Mouse (Mus musculus) limb, embryonic 12.5 days (tissue): Measurements from ENCODE around the gene Pkhd1. TPM values are rescaled to one million over a fixed set of nuclear protein-coding genes. Genes with fewer than 3 reads are reported as not detected.
"Not testable (repeated sequence)": the region's sequence is repeated elsewhere in the genome, so short reads cannot be mapped to it uniquely, and the experiment has no call there.

Experiments
- ATAC-seq: fragments of 200-750 bp; cut with Nextera tagmentation; 2 replicates; pipeline ENCODE4 v1.8.0; 2017; ENCODE audit warnings: low read depth, moderate TSS enrichment; ENCODE audit not compliant: insufficient number of reproducible peaks, insufficient read depth, low FRiP score, low TSS enrichment
- H3K27ac ChIP-seq: fragments of 300-500 bp; sonication (generic); 2 replicates; pipeline ENCODE4 v1.5.1; 2016; ENCODE audit warnings: mild to moderate bottlenecking, moderate library complexity
- H3K27me3 ChIP-seq: fragments of 300-500 bp; sonication (generic); 2 replicates; pipeline ENCODE4 v1.6.1; 2016; ENCODE audit warnings: mild to moderate bottlenecking, moderate library complexity
- H3K36me3 ChIP-seq: fragments of 300-500 bp; sonication (generic); 2 replicates; pipeline ENCODE4 v1.6.1; 2016; ENCODE audit warnings: mild to moderate bottlenecking, moderate library complexity
- H3K4me1 ChIP-seq: fragments of 300-500 bp; sonication (generic); replicated peaks from 2 replicates; pipeline ENCODE4 v1.6.1; 2016
- H3K4me2 ChIP-seq: fragments of 300-500 bp; sonication (generic); 2 replicates; pipeline ENCODE4 v1.6.1; 2016; ENCODE audit warnings: mild to moderate bottlenecking, moderate library complexity
- H3K4me3 ChIP-seq: fragments of 300-500 bp; sonication (generic); replicated peaks from 2 replicates; pipeline ENCODE4 v1.5.1; 2016; ENCODE audit warnings: mild to moderate bottlenecking
- H3K9ac ChIP-seq: fragments of 300-500 bp; sonication (generic); replicated peaks from 2 replicates; pipeline ENCODE4 v1.6.1; 2016; ENCODE audit warnings: mild to moderate bottlenecking, moderate library complexity
- H3K9me3 ChIP-seq: fragments of 300-500 bp; sonication (generic); 2 replicates; pipeline ENCODE4 v1.6.1; 2016; ENCODE audit warnings: mild to moderate bottlenecking, moderate library complexity
- WGBS: fragments of 180-500 bp; shearing (Covaris S2); methylation state at CpG from one replicate; pipeline ENCODE4 v1.1.7; 2016; 5-methylcytosine and 5-hydroxymethylcytosine counted together
- polyA plus RNA-seq: library from polyadenylated mRNA; unstranded; fragments of >200 nt; fragmentation: Nextera tagmentation; extraction: Ambion mirVana; gene quantifications from 2 replicates; pipeline ENCODE4 v1.2.1, GENCODE M21; 2016

The Pkhd1 gene
- polyA plus RNA-seq, 1 experiment from 2014 or later, result 0.11 TPM

DNA sequence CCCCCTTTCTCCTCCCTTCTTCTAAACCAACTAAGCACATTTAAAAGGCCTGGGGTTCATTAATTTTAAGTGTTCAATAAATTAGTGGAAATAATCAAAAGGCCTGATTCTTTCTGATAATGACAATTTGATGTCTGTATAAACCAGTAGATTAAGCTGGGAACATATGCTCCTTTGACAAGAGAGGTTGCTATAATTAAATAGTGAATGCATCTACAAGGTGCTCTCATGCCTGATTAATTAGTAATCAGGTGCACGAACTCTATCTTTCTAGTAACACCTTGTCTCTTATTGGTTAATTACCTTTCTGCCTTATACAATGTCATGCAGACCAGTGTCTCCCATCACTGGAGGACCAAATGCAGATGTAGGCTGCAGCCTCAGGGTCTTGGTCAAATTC lies 329.2 kb downstream of the Pkhd1 start:
- Histone ChIP-seq H3K27me3 (no peaks in the 10 kb centered on the region), H3K9ac (no peak overlapping the region), H3K4me1 (no peaks in the 10 kb centered on the region), H3K27ac (no peak overlapping the region), H3K9me3 (no peaks in the 10 kb centered on the region), H3K4me2 (no peak overlapping the region), H3K4me3 (no peak overlapping the region), H3K36me3 (no peaks in the 10 kb centered on the region)
- WGBS, result 85% methylated on average over 1 of the region's 1 CpGs
- no peak for ATAC-seq

DNA sequence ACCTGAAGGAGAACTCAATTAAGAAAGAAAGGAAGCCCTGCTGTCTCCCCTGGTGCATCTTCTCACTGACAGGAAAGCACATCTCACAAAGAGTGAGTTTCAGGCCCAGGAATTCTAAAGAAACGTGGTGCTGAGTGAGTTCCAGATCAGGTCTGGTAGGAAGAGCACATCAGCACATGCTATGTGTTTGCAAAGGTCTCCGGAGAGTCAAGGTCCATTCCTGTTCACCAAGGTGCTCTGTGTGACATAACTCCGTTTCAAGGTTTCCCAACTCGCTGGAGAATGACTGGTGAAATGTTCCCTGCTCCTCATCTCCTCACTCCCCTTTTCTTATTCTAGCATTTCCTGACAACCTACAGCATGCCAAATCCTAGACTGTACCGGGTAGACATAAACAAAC lies 357.5 kb downstream of the Pkhd1 start:
- Histone ChIP-seq H3K4me2 (no peak overlapping the region), H3K9ac (no peak overlapping the region), H3K27ac (no peak overlapping the region), H3K4me1 (no peaks in the 10 kb centered on the region), H3K36me3 (no peaks in the 10 kb centered on the region), H3K27me3 (no peaks in the 10 kb centered on the region), H3K4me3 (no peak overlapping the region), H3K9me3 (no peaks in the 10 kb centered on the region)
- no peak for ATAC-seq
- 74% methylated on average over 5 of the region's 5 CpGs for WGBS

DNA sequence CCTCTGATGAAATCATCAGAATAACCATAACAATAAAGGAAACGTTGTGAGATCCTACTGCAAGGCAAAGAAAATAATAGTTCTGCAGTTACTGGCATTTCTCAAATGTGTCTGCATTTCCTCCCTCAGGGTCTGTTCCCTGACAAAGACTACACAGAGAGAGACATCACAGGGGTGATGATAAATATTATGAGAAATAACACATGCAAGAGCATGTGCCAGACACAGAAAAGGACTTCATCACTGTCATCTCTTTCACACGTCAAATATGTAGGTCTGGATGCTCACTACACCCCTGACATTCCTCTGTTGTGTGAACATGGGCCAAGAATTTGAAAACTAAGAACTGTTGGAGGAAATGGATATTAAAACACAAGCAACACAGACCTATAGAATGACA lies 369.7 kb downstream of the Pkhd1 start:
- H3K27me3 ChIP-seq, result no peaks in the 10 kb centered on the region
- H3K4me2 ChIP-seq, result no peak overlapping the region
- no peak overlapping the region for H3K4me3 ChIP-seq
- no peak for ATAC-seq
- no peaks in the 10 kb centered on the region for H3K9me3 ChIP-seq
- 64% methylated on average over 2 of the region's 2 CpGs for WGBS
- H3K36me3 ChIP-seq, result no peaks in the 10 kb centered on the region
- no peak overlapping the region for H3K9ac ChIP-seq
- no peak overlapping the region for H3K27ac ChIP-seq
- no peaks in the 10 kb centered on the region for H3K4me1 ChIP-seq

DNA sequence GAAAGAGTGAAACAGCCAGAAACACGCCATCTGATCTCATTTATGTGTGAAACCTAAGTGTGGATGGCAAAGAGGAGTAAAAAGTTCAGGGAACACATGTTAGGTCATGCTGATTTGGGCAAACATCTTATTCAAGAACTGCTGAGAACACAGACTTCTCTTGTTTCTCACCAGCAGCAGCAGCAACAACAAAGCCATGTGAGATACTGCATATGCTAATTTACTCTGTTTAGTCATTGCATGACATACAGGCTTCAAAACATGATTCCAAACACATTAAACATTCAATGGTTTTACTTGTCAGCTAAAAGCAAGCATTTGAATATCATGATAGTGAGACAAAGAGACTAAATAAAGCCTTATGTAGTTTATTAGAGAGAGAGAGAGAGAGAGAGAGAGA lies 401.2 kb downstream of the Pkhd1 start:
- WGBS, result 76% methylated on average over 1 of the region's 1 CpGs
- Histone ChIP-seq H3K27me3 (no peaks in the 10 kb centered on the region), H3K4me1 (no peaks in the 10 kb centered on the region)

DNA sequence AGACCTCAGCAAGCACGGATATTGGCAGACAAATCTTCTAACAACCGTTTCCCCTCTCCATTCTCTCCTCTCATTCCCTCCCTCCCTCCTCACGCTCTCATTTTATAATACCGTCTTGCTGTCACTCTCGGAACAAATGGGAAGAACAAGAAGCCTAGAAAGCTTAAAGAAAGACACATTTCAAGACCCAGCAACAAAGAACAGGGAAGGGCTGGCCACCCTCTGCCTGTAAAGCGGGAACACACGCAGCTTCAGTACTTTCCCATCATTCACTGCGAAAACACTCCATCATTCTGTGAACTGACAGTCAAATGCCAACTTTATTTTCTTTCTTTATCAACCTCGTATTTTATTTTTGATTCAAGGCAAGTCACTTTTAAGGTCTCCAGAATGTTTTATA lies 427.4 kb downstream of the Pkhd1 start:
- Histone ChIP-seq H3K9me3 (no peaks in the 10 kb centered on the region), H3K4me3 (no peak overlapping the region), H3K4me1 (no peaks in the 10 kb centered on the region), H3K4me2 (no peak overlapping the region), H3K27me3 (no peaks in the 10 kb centered on the region), H3K27ac (no peak overlapping the region), H3K36me3 (no peaks in the 10 kb centered on the region), H3K9ac (no peak overlapping the region)
- WGBS, result 45% methylated on average over 9 of the region's 9 CpGs
- no peak for ATAC-seq

More for the DNA sequence above, 401.2 kb downstream of the Pkhd1 start:
- no peak overlapping the region for H3K4me3 ChIP-seq
- no peak overlapping the region for H3K4me2 ChIP-seq
- H3K9ac ChIP-seq, result no peak overlapping the region
- no peaks in the 10 kb centered on the region for H3K36me3 ChIP-seq
- H3K27ac ChIP-seq, result no peak overlapping the region
- no peak for ATAC-seq
- H3K9me3 ChIP-seq, result no peaks in the 10 kb centered on the region

DNA sequence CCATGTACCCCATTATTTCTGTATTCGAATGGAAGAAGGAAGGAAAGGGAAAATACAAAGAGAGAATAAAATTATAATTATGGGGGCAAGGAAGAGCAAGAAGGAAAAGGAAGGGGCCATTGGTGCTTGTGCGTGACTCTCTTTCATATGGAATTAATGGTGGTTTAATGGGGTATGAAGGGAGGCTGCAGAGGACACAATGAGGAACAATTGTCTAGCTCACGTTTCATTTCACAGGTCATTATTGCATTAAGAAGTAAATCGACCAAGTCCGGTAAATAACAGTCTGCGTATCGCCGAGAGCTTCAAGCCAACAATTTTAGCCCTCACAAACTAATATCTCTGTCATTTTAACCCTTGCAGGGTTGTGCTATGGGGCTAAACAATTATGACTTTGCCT lies 437.7 kb downstream of the Pkhd1 start:
- H3K4me3 ChIP-seq, result no peak overlapping the region
- no peak overlapping the region for H3K4me2 ChIP-seq
- H3K9me3 ChIP-seq, result no peaks in the 10 kb centered on the region
- H3K36me3 ChIP-seq, result no peaks in the 10 kb centered on the region
- no peaks in the 10 kb centered on the region for H3K27me3 ChIP-seq
- no peak overlapping the region for H3K27ac ChIP-seq
- WGBS, result 65% methylated on average over 8 of the region's 8 CpGs
- no peak overlapping the region for H3K9ac ChIP-seq
- ATAC-seq, result no peak
- H3K4me1 ChIP-seq, result no peaks in the 10 kb centered on the region

DNA sequence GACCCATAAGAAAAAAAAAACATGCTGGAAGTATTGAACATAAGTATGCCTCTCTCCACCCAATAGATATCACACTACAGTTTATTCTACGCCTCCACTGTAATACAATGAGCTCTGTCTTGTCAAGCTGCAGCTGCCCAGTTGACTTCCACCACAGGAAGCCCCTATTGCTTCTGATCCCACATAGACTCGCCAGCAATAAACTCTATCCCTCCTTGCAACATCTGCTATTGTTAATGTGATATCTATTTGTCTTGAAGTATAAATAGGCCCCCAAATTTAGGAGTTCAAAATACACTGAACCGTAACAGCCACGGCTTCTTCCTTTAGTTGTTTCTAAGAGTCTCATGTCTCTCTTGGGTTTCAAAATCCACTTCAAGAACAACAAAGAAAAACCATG lies 446.7 kb downstream of the Pkhd1 start:
- Histone ChIP-seq H3K9me3 (no peaks in the 10 kb centered on the region), H3K9ac (no peak overlapping the region), H3K27me3 (no peaks in the 10 kb centered on the region), H3K4me2 (no peak overlapping the region), H3K36me3 (no peaks in the 10 kb centered on the region), H3K4me3 (no peak overlapping the region), H3K27ac (no peak overlapping the region), H3K4me1 (no peaks in the 10 kb centered on the region)
- WGBS, result 86% methylated on average over 4 of the region's 4 CpGs
- ATAC-seq, result no peak

DNA sequence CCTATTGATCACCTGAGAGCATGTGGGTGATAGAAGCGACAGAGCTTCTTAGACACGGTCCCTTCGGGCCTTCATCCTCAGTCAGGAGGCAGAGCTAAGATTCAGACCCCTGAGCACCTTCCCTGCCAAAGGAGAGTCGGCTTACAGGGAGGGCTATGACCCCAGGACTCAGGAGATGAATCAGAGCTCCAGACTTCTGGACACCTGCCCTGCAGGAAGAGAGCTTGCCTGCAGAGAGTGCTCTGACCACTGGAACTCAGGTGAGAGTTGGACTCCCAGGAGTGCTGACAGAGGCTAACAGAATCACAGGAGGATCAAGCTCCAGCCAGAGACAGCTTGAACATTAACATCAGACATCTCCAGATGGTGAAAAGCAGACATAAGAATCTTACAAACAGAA lies 467.2 kb downstream of the Pkhd1 start:
- not testable (repeated sequence) for H3K27me3 ChIP-seq, H3K27ac ChIP-seq, ATAC-seq, H3K9ac ChIP-seq, H3K4me1 ChIP-seq, H3K4me3 ChIP-seq, H3K4me2 ChIP-seq, H3K9me3 ChIP-seq, H3K36me3 ChIP-seq
- whole genome bisulfite sequencing, result 85% methylated on average over 4 of the region's 4 CpGs

DNA sequence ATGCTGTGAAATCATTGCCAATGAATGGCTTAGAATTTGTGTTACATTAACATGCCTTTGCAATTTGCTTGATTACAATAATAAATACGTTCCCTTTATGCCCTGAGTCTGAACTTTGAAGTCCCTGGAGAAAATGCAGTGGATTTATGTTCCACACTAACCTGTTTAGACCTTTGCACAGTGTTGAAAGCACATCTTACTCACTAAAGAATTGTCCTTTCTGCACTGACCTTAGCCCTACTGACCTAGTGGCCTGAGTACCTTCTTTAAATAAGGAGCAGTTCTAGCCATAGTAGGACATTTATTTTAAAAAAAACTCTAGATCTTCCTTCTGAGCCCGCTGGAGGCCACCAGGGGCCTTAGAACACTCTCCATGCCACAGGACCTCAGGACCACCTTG lies 467.8 kb downstream of the Pkhd1 start:
- WGBS, result 65% methylated on average over 2 of the region's 2 CpGs
- no peaks in the 10 kb centered on the region for H3K4me1 ChIP-seq
- no peak for ATAC-seq

DNA sequence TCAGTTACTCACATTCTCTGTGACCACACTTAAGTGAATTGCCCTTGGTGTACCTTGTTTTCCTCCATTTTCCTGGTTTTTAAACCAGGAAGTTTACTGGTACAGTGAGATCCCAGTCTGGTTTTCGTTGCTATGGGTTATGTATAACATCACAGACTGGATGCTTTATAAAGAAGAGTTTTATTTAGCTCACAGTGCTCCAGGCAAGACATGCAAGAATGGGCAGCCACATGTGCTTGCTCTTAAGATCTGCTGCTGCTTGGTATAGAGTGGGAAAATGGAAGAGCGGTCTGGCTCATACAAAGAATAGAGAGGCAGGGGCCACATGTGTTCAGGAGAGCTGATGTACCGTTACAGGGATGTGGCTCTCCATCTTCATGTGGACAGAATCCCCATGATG lies 481.7 kb downstream of the Pkhd1 start:
- Histone ChIP-seq H3K4me2 (no peak overlapping the region), H3K4me3 (no peak overlapping the region), H3K27ac (no peak overlapping the region), H3K27me3 (peaks cover 22% of the 10 kb centered on the region), H3K9ac (no peak overlapping the region), H3K36me3 (no peaks in the 10 kb centered on the region), H3K9me3 (no peaks in the 10 kb centered on the region), H3K4me1 (peaks cover 20% of the 10 kb centered on the region)
- WGBS, result 66% methylated on average over 3 of the region's 3 CpGs
- ATAC-seq, result no peak

More for the DNA sequence above, 467.8 kb downstream of the Pkhd1 start:
- H3K4me2 ChIP-seq, result no peak overlapping the region
- no peak overlapping the region for H3K9ac ChIP-seq
- no peaks in the 10 kb centered on the region for H3K27me3 ChIP-seq
- no peaks in the 10 kb centered on the region for H3K36me3 ChIP-seq
- no peak overlapping the region for H3K4me3 ChIP-seq
- no peaks in the 10 kb centered on the region for H3K9me3 ChIP-seq
- no peak overlapping the region for H3K27ac ChIP-seq

DNA sequence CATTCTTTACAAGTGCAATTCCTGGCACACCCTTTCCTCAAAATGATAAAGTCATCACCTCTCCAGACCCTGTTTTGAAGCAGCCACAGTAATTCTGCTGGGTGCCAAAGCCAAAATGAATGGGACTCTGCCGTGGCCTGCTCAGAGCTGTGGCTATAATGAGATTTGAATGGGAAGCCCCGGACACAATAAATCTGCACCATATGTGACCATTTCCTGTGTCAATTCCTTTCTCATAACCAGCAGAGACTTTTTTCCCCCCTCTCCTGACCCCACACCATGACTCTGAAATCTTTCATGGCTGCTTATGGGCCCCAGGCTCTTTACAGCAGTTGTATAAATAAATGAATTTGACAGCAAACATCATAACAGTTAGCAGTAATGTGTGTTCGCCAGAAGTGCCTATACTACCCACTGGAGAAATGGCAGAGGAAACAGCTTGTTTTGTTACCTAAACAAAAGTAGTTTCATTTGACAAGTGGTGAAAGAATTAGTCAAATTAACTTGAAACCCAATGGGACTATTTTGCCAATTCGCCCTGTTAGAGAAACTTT lies 482.7 kb downstream of the Pkhd1 start:
- Histone ChIP-seq H3K4me2 (no peak overlapping the region), H3K9me3 (no peaks in the 10 kb centered on the region), H3K4me3 (no peak overlapping the region), H3K27me3 (peaks cover 19% of the 10 kb centered on the region), H3K36me3 (no peaks in the 10 kb centered on the region), H3K4me1 (peaks cover 20% of the 10 kb centered on the region), H3K9ac (no peak overlapping the region), H3K27ac (no peak overlapping the region)
- WGBS, result 14% methylated on average over 4 of the region's 4 CpGs
- peak; percentile 84 for ATAC-seq

DNA sequence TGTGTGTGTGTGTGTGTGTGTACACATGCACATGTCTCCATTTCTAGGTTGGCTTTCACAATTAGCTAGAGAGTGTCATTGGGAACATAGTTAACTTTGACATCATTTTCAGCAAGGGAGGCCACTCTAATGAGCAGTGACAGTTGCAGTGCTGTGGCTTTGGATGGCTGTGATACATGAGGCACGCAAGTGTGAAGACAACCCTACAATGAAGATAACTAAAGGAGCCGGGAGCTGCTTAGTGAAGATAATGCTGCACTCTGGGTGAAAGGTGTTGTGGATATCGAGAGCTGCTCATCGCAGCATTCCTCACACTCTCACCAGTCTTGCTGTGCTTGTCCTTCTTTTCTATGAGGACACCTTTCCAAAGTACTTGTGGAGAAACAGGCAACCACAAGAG lies 484.2 kb downstream of the Pkhd1 start:
- Histone ChIP-seq H3K4me2 (no peak overlapping the region), H3K27me3 (peaks cover 19% of the 10 kb centered on the region), H3K36me3 (no peaks in the 10 kb centered on the region), H3K4me3 (no peak overlapping the region), H3K9ac (no peak overlapping the region), H3K27ac (no peak overlapping the region), H3K4me1 (peaks cover 14% of the 10 kb centered on the region), H3K9me3 (no peaks in the 10 kb centered on the region)
- no peak for ATAC-seq
- 92% methylated on average over 4 of the region's 4 CpGs for WGBS
